Mouse (Mus musculus) activated CD4-positive, CD25-positive, alpha-beta regulatory T cell, adult 4 months (primary cell): ENCODE measurements around the gene Myo1h. TPM values are rescaled to one million over a fixed set of nuclear protein-coding genes. Genes with fewer than 3 reads are reported as not detected.

ENCODE experiments used
- ATAC-seq: one replicate; pipeline ENCODE4 v1.8.0; 2017
- polyA plus RNA-seq, 2 experiments: library from polyadenylated mRNA; unstranded; fragments of 100-300 nt; shearing (Covaris generic); gene quantifications; one replicate each; pipeline ENCODE4 v1.2.1; 2017

Myo1h gene
- 1 to 10 TPM; 2.2 to 2.8 TPM for polyA plus RNA-seq

DNA sequence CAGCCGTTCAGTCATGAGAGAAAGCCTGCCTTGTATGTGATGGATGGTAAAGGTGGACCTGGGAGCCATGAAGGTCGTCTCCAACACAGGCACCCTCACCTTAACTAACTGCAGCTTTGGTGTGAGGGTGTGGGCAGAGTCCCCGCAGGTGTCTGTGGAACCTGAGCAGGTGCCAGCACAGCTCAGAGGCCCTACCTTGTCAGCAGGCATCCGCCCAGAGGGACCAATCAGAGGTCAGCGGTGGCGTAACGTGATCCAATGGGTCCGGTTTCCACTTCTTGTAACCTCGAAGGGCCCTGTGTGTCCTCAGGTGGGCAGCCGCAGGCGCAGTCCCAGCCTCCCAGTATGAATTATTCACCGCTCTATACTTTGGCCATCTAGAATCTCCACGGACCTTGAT lies at the start of gene Myo1h:
Gene Myo1h, plus strand, starts transcription at position 293 of the 400 bp plus-strand sequence.
- ATAC-seq, result no peak

GRCm38 (mm10) chr5:114239737-114240136 lies 49.2 kb upstream of the Myo1h start:
- ATAC-seq, result no peak

- no peak for ATAC-seq
Observed at GRCm38 (mm10) chr5:114246465-114246864, 42.5 kb upstream of the Myo1h start.

DNA sequence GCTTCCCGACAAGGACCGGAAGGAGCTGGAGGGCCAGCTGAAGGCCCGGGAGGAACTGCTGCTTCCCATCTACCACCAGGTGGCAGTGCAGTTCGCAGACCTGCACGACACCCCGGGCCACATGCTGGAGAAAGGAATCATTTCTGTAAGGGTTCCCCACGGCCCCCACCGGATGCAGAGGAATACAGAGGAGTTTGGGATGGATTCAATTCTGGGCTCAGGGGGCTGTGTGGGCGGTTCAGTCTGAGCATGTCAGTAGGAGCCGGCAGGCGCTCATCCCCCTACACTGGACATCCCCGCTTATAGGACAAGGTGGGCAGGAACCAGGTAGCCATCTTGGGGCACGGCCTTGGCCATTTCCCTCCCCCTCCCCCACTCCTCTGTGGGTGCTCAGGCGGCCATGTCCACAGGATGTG lies 40.8 kb upstream of the Myo1h start:
- ATAC-seq, result peak; percentile 36

GRCm38 (mm10) chr5:114259495-114259894 lies 29.5 kb upstream of the Myo1h start:
- no peak for ATAC-seq

- no peak for ATAC-seq
Observed at GRCm38 (mm10) chr5:114261494-114261893, 27.5 kb upstream of the Myo1h start.

DNA sequence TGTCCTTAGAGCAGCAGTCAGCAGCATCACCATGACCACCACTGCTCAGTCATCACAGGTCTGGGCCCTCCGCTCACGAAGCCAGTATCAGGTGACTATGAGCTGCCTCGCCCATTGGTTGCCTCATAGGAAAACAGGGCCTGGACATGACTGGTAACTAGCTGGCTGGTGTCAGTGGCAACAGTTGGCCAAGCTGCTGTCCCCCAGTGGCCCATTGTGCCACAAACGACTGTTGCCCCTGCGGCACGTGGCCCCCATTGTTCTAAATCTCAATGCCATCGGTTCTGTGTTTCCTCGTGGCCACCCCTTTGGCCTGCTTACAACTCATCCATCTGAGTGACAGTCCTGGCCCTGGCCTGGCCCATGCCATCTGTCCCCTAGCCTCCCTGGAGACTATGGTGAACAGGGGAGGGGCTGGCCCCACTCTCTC lies 24.9 kb upstream of the Myo1h start:
- ATAC-seq, result no peak

- no peak for ATAC-seq
Observed at GRCm38 (mm10) chr5:114264791-114265190, 24.2 kb upstream of the Myo1h start.

DNA sequence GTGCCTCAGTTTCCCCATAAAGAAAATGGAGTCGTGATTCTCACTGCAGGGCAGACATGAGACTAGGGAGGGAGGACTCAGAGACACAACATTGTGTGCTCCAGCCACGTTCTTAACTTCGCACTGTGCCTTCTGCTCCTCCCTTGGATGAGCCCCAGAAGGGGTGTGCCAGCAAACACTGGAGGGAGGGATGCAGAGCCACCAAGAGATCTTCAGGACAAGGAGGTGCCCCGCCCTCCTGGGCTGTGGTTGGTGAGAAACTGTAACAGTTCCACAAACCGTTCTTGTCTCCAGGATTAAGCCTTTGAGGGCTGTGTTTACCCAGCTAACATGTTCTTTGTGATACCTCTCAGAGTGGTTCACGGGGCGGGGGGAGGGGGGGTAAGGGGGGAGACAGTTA lies 20.3 kb upstream of the Myo1h start:
- no peak for ATAC-seq

- no peak for ATAC-seq
Observed at GRCm38 (mm10) chr5:114269499-114269898, 19.5 kb upstream of the Myo1h start.

DNA sequence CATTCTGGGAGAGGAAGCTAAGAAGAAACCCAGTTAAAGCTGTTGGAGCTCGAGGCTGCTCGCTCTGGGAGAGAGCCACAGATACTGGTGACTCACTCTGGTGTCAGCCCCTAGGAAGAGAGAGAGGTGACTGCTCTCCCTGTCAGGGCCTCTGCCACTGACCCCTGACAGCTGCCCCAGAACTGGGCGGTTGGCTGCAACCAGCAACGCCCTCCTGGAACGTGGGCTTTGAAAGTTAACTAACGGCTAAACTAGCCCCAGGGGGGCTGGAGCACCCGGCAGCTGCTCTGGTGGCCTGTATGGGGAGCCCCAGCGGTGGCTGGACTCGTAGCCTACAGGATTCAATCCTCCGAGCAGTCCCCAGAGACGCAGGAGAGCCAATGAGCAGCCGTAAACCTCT lies 19.0 kb upstream of the Myo1h start:
- no peak for ATAC-seq

DNA sequence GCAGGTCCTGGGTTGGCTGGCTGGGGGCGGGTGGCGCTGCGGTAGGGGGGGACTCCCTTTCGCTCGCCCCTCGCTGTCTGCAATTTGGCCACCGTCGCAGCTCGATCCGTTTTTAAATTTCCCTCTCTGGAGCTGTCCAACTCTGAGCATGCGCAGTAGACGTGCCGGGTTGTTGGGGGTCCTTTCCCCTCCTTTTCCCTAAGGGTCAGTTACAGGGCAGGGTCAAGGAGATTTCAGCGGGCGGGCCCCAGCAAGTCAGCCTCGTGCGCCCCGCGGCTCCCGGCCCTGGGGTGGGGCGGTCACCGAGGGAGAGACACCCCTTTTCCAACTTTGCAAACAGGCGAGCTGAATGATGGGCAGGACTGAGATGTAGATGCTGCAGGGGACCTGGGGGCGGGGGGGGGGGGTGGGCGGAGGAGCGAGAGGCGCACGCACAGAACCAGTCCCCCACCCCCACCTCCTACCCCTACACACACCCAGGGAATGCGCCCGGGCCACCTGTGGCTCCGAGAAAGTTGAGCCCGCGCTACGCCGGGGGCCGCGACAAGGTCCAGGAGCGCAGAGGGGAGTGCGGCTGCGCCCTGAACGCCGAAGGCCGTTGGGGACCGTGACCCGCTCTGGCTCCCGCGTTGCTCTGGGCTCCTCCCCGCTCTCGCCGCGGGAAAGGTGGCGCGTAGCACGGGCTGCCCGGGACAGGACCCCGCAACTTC lies 15.1 kb upstream of the Myo1h start, which contains the start of gene Foxn4:
Gene Foxn4, minus strand, starts transcription at position 115 of the 710 bp plus-strand sequence.
- no peak for ATAC-seq

DNA sequence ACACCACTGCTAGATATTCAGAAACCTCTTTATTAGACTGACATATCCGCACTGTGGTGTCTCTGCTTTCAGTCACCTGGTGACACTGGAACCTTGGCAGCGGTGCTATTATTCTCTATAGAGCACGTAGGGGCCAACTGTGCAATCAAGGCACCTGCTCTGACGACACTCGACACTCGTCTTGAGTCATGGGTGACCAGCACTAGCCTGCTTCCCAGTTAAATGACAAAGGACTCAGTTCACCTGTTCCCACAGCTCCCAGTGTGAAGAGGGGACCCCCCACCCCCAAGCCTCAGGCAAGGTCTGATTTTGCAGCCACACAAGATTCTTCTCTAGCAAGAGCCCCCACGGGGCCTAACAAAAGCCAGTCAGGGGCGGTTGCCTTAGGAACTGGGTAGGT lies 13.6 kb upstream of the Myo1h start:
- no peak for ATAC-seq

GRCm38 (mm10) chr5:114275991-114276390 lies 13.0 kb upstream of the Myo1h start:
- no peak for ATAC-seq

GRCm38 (mm10) chr5:114279382-114280143 lies 9.4 kb upstream of the Myo1h start:
- ATAC-seq, result no peak

DNA sequence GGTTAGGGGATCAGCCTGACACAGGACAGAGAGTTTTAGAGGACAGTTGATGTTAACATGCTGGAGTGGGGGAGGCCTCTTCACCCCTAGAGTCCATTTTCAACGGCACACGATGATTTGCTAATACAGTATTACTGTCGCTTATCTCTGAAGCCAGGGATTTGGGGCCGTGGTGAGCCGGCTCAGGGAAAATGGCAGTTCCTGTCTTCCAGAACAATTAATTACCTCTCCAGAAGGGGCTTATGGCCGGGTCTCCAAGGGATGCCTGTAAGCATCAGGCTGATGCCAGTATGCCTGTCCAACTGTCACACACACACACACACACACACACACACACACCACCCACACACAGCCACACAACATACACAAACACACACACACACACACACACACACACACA lies 6.6 kb upstream of the Myo1h start:
- no peak for ATAC-seq

GRCm38 (mm10) chr5:114284604-114285397 lies 4.2 kb upstream of the Myo1h start:
- ATAC-seq, result no peak

- no peak for ATAC-seq
Observed at GRCm38 (mm10) chr5:114285398-114285700, 3.6 kb upstream of the Myo1h start.

DNA sequence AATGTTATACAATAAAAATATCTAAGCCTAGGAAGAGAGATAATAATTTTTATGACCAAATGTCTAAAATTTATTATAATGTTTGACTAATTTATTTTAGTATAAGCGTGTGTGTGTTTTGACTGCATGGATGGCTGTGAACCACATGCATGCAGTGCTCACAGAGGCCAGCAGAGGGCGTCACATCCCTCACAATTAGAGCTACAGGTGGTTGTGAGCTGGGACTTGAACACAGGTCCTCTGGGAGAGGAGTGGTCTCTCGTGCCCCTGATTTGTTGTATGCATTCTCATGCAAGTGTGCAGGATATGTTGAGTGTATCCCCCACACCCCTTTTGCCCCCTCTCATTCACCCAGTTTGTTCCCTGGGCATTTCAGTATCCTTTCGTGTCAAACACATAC lies 2.9 kb upstream of the Myo1h start:
- no peak for ATAC-seq

GRCm38 (mm10) chr5:114286872-114287571 lies 1.9 kb upstream of the Myo1h start:
- no peak for ATAC-seq

DNA sequence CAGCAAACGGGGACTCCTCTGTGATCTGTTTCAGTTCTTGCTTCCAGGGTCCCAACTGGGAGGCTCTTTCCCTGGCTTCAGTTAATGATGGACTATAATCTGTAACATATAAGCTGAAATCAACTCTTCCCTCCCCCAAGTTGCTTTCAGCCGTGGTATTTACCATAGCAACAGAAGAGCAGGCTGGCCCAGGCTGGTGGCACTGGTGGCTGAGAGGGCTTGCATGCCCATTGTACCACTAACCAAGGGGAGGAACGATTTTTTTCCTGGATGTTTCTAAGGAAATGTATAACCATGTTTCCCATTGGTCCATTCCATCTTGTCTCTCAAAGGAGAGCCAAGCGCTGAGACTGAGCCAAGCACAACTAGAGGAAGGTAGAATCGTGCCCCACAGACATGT lies 570 bp upstream of the Myo1h start:
- no peak for ATAC-seq

DNA sequence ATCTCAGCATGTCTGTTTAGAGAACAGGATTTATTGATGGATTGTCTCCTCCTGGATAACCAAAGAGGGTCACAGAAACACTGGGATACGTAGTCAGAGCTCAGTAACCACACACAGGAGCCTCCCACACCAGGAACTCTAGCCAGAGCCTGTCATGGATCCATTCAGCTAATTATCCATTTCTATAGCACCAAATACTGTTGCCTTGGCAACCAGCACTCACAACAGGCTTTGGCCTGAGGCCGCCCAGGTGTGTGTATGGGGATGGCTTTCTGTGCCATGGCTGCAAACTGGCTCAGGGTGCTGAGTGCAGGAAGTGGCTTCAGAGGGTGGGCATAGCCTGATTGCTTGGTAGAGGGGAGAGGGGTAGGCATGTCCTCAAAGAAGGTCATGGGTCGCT lies 1.0 kb downstream of the Myo1h start:
- no peak for ATAC-seq
